Mouse (Mus musculus): ENCODE data around the gene Ccdc120.

DNA sequence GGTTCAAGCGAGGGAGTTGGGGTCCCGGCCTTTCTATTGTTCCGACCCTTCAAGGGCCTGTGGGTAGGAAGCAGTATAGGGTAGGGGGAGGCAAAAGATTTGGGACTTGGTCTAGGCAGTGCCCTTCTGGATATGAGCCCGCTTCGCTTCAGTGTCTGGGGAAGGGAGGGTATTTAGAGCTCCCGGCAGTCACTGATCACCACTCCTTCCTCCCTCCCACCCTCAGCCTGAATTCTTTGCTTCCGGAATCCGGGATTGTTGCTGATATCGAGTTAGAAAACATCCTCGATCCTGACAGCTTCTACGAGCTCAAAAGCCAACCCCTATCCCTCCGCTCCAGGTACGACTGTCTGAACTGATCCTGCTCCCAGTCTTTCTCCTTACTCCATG is 14.6 kb upstream of the Ccdc120 start:
- TF ChIP-seq USF1 (IDR thresholded peaks at IDR 0.05; ENCODE audit: low read depth) = no peak
- TF ChIP-seq REST (IDR thresholded peaks at IDR 0.05; ENCODE audit: insufficient read depth, insufficient read length) = no peak
- TF ChIP-seq POLR2A (IDR thresholded peaks at IDR 0.05; ENCODE audit: insufficient read length, low read depth) = no peak
- TF ChIP-seq MYOD1 (IDR thresholded peaks at IDR 0.05; ENCODE audit: control insufficient read depth in 1 of 3, insufficient read length in 2 of 3, low read depth in 2 of 3) = no peak
- no peak for TF ChIP-seq E2F4 (IDR thresholded peaks at IDR 0.05; ENCODE audit: insufficient read depth)
- TF ChIP-seq TCF3 (IDR thresholded peaks at IDR 0.05; ENCODE audit: insufficient read length, low read depth) = no peak
- no peak for TF ChIP-seq MAX (IDR thresholded peaks at IDR 0.05; ENCODE audit: low read depth)
- TF ChIP-seq MYOG (IDR thresholded peaks at IDR 0.05; ENCODE audit: control insufficient read depth in 1 of 3, insufficient read depth in 1 of 3, insufficient read length in 2 of 3, low read depth in 2 of 3) = no peak

Data from myocyte (in vitro differentiated cells).